Comparison of ENCODE assay signal across 8 mouse cellular contexts in the genomic region with DNA sequence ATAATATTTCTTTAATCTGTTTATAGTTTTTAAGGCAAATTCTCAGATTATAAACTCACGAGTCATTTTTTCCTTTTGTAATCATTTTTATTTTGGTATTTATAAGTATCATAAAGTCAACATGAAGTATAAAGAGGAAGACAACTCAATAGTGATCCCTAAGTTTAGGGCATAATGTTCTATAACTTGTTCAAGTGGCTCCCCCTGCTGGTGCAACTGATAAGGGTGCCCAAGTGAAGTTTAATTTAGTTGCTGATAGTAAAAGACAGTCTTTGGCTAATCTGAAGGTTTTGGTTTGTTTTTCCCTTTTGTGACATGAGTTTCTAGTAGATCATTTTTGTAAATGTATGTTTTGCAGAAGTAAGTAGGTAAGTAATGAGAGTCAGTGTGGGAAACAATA. TPM values are rescaled to one million over a fixed set of nuclear protein-coding genes. Genes with fewer than 3 reads are reported as not detected.
DNase-seq lines count a peak whose midpoint lies in the region; ATAC-seq and TF ChIP-seq lines count a peak whose summit lies in the region.
"Had no signal": no experiment of that assay in that cellular context is flagged by ENCODE, and none has a peak within 500 bp of the region (broad histone marks: within the 10 kb centered on the region; RNA-seq: fewer than 3 reads in every experiment).

No protein-coding gene starts in this region.

- no peak overlapping the region for H3K27ac ChIP-seq in lung, postnatal 0 days (ENCODE audit: low read length)
- H3K27ac ChIP-seq: limb, embryonic 12.5 days had no signal

- no peaks in the 10 kb centered on the region for H3K9me3 ChIP-seq in lung, postnatal 0 days (ENCODE audit: low read length)
- H3K9me3 ChIP-seq: limb, embryonic 12.5 days had no signal

- no peak for TF ChIP-seq EP300 in lung, postnatal 0 days (IDR thresholded peaks at IDR 0.05)

- peaks cover 9% of the 10 kb centered on the region; the same call in 1 of the 2 replicates for H3K36me3 ChIP-seq in lung, postnatal 0 days (ENCODE audit: insufficient read depth, low read length)

- peak; percentile 83 for DNase-seq in 416B (ENCODE audit: low read depth)
- peak; percentile 6 for DNase-seq in brain, embryonic 18.5 days (ENCODE audit: low read depth, low spot score)
- peak; percentile 87 to 88 for DNase-seq in kidney, postnatal 4 days
- DNase-seq in lung, postnatal 0 days (ENCODE audit: low spot score) = peak; percentile 74
- peak; percentile 60 for DNase-seq in spleen, adult 12 weeks (ENCODE audit: low spot score)

- no peak overlapping the region for H3K4me2 ChIP-seq in lung, postnatal 0 days (replicated peaks; ENCODE audit: low read depth, low read length)
- H3K4me2 ChIP-seq: limb, embryonic 12.5 days had no signal

- WGBS in lung, postnatal 0 days = 24% methylated on average over 1 of the region's 1 CpGs

- H3K9ac ChIP-seq in lung, postnatal 0 days (replicated peaks; ENCODE audit: low read depth) = no peak overlapping the region
- H3K9ac ChIP-seq: limb, embryonic 12.5 days had no signal

- no peak overlapping the region for H3K4me3 ChIP-seq in lung, postnatal 0 days (ENCODE audit: low read depth, low read length)
- H3K4me3 ChIP-seq: limb, embryonic 12.5 days had no signal

- H3K4me1 ChIP-seq in lung, postnatal 0 days (ENCODE audit: insufficient read depth, low read depth, low read length) = no peaks in the 10 kb centered on the region
- H3K4me1 ChIP-seq: limb, embryonic 12.5 days had no signal

- TF ChIP-seq CTCF in lung, postnatal 0 days (IDR thresholded peaks at IDR 0.05) = peak; percentile 81

- peak; percentile 77 for ATAC-seq in CD4-positive, CD25-positive, alpha-beta regulatory T cell, adult 4 months
- ATAC-seq in frontal cortex, adult (ENCODE audit: low TSS enrichment) = peak; percentile 74; the same call in 1 of the 2 replicates
- ATAC-seq in lung, postnatal 0 days = no peak

- H3K27me3 ChIP-seq in lung, postnatal 0 days (replicated peaks; ENCODE audit: insufficient read depth, low read length) = no peaks in the 10 kb centered on the region
- H3K27me3 ChIP-seq: limb, embryonic 12.5 days had no signal

RNA-seq across cellular contexts. Expression of a gene that starts 55.8 kb away (rescaled TPM):
- 10 to 100 TPM; 11.9 to 13.0 TPM for polyA plus RNA-seq in CD4-positive, CD25-positive, alpha-beta regulatory T cell, adult 4 months (2017; shearing (Covaris generic))
- polyA plus RNA-seq in lung, postnatal 0 days (2015; fragmentation: Nextera tagmentation; extraction: Ambion mirVana) = 8.2 and 8.8 TPM in 2 replicates

Comparison
In these comparisons a context has a peak if more than half of its experiments do, and no peak if none do; other contexts are left out.
1. DNase-seq: peak in every context shown above with its lines; median percentile 88 in kidney, postnatal 4 days; 83 in 416B; 74 in lung, postnatal 0 days; 60 in spleen, adult 12 weeks; 6 in brain, embryonic 18.5 days.